Mouse (Mus musculus) liver, postnatal 0 days (tissue): ENCODE data around the gene Kif1b. TPM values are rescaled to one million over a fixed set of nuclear protein-coding genes. Genes with fewer than 3 reads are reported as not detected.

Experiments
- ATAC-seq: fragments of 200-750 bp; cut with Nextera tagmentation; 2 replicates; pipeline ENCODE4 v1.8.0; 2017; ENCODE audit warnings: mild to moderate bottlenecking, moderate library complexity
- DNase-seq: peaks from one replicate; pipeline ENCODE4 v3.0.0-alpha.2; 2016
- H3K27ac ChIP-seq: fragments of 300-500 bp; sonication (generic); 2 replicates; pipeline ENCODE4 v1.5.1; 2014; ENCODE audit warnings: antibody characterized with exemption, moderate library complexity, mild to moderate bottlenecking, low read depth
- H3K27me3 ChIP-seq: fragments of 300-500 bp; sonication (generic); 2 replicates; pipeline ENCODE4 v1.6.1; 2014; ENCODE audit warnings: low read length, control low read depth, mixed read lengths; ENCODE audit not compliant: insufficient read depth
- H3K36me3 ChIP-seq: fragments of 300-500 bp; sonication (generic); replicated peaks from 2 replicates; pipeline ENCODE4 v1.6.1; 2014; ENCODE audit warnings: mild to moderate bottlenecking, control low read depth, low read length, moderate library complexity, mixed read lengths; ENCODE audit not compliant: insufficient read depth
- H3K4me1 ChIP-seq: fragments of 300-500 bp; sonication (generic); 2 replicates; pipeline ENCODE4 v1.6.1; 2014; ENCODE audit warnings: antibody characterized with exemption, mild to moderate bottlenecking, control low read depth; ENCODE audit not compliant: insufficient read depth
- H3K4me2 ChIP-seq: fragments of 300-500 bp; sonication (generic); 2 replicates; pipeline ENCODE4 v1.6.1; 2014; ENCODE audit warnings: low read depth, mild to moderate bottlenecking, low read length, moderate library complexity, mixed read lengths
- H3K4me3 ChIP-seq: fragments of 300-500 bp; sonication (generic); 2 replicates; pipeline ENCODE4 v1.5.1; 2014; ENCODE audit warnings: low read depth, low read length
- H3K9ac ChIP-seq: fragments of 300-500 bp; sonication (generic); replicated peaks from 2 replicates; pipeline ENCODE4 v1.6.1; 2014; ENCODE audit warnings: mild to moderate bottlenecking, moderate library complexity
- H3K9me3 ChIP-seq: fragments of 300-500 bp; sonication (generic); 2 replicates; pipeline ENCODE4 v1.6.1; 2016; ENCODE audit warnings: mild to moderate bottlenecking, control low read depth, low read length, mixed read lengths
- CTCF ChIP-seq: sonication (generic); IDR thresholded peaks from 2 replicates; pipeline ENCODE4 v1.5.1; 2016; ENCODE audit warnings: antibody characterized with exemption, low read depth
- EP300 ChIP-seq: IDR thresholded peaks from 2 replicates; pipeline ENCODE4 v1.6.1; 2016; ENCODE audit warnings: antibody characterized with exemption, low read depth, mild to moderate bottlenecking
- WGBS: fragments of 180-500 bp; shearing (Covaris S2); extraction: QIAGEN DNeasy Blood & Tissue Kit; methylation state at CpG from one replicate; pipeline ENCODE4 v1.1.7; 2014; ENCODE audit not compliant: insufficient replicate concordance; 5-methylcytosine and 5-hydroxymethylcytosine counted together
- polyA plus RNA-seq: library from polyadenylated mRNA; unstranded; fragments of >200 nt; fragmentation: Nextera tagmentation; extraction: Ambion mirVana; gene quantifications from 2 replicates; pipeline ENCODE4 v1.2.1, GENCODE M21; 2015

Kif1b gene
- polyA plus RNA-seq, 1 experiment from 2014 or later = 8.9 TPM

- DNase-seq (no peak), ATAC-seq (peak; percentile 41; the same call in 1 of the 2 replicates)
- peak overlapping the region; percentile 66 for H3K27ac ChIP-seq
- no peak overlapping the region for H3K9ac ChIP-seq
- peaks cover 32% of the 10 kb centered on the region for H3K36me3 ChIP-seq
- TF ChIP-seq EP300 (no peak), CTCF (no peak)
- H3K4me1 ChIP-seq = peaks cover 12% of the 10 kb centered on the region
- WGBS = 56% methylated on average over 4 of the region's 4 CpGs
- no peak overlapping the region for H3K4me2 ChIP-seq
- no peaks in the 10 kb centered on the region for H3K9me3 ChIP-seq
- H3K4me3 ChIP-seq = no peak overlapping the region
- H3K27me3 ChIP-seq = no peaks in the 10 kb centered on the region
These were observed 127.9 kb downstream of the Kif1b start for GRCm38 (mm10) chr4:149179573-149179972.

GRCm38 (mm10) chr4:149179160-149179559 lies 128.3 kb downstream of the Kif1b start:
- Histone ChIP-seq H3K27ac (peak overlapping the region; percentile 66), H3K4me2 (0 out of 2 replicates have a peak overlapping the region, but pooled peaks have one; percentile 6), H3K4me1 (peaks cover 12% of the 10 kb centered on the region), H3K9me3 (no peaks in the 10 kb centered on the region), H3K27me3 (no peaks in the 10 kb centered on the region), H3K4me3 (no peak overlapping the region), H3K9ac (no peak overlapping the region), H3K36me3 (peaks cover 29% of the 10 kb centered on the region)
- no peak for DNase-seq
- no peak for TF ChIP-seq EP300
- 55% methylated on average over 7 of the region's 7 CpGs for WGBS
- peak; percentile 40; the same call in 1 of the 2 replicates for ATAC-seq

GRCm38 (mm10) chr4:149178328-149178727 lies 129.2 kb downstream of the Kif1b start:
- no peaks in the 10 kb centered on the region for H3K27me3 ChIP-seq
- H3K9ac ChIP-seq = no peak overlapping the region
- peaks cover 12% of the 10 kb centered on the region for H3K4me1 ChIP-seq
- no peak overlapping the region for H3K4me2 ChIP-seq
- peaks cover 23% of the 10 kb centered on the region for H3K36me3 ChIP-seq
- H3K4me3 ChIP-seq = no peak overlapping the region
- whole genome bisulfite sequencing = 63% methylated on average over 7 of the region's 7 CpGs
- DNase-seq (no peak), ATAC-seq (no peak)
- H3K9me3 ChIP-seq = no peaks in the 10 kb centered on the region
- no peak for TF ChIP-seq EP300
- no peak for TF ChIP-seq CTCF
- H3K27ac ChIP-seq = peak overlapping the region; percentile 66; the same call in 1 of the 2 replicates

GRCm38 (mm10) chr4:149177046-149177445 lies 130.4 kb downstream of the Kif1b start:
- peak overlapping the region; percentile 71; the same call in 1 of the 2 replicates for H3K27ac ChIP-seq
- peaks cover 15% of the 10 kb centered on the region for H3K36me3 ChIP-seq
- H3K27me3 ChIP-seq = no peaks in the 10 kb centered on the region
- ATAC-seq = 0 out of 2 replicates have a peak, but pooled peaks have one; percentile 18
- H3K9ac ChIP-seq = no peak overlapping the region
- no peaks in the 10 kb centered on the region for H3K9me3 ChIP-seq
- TF ChIP-seq EP300 = no peak
- TF ChIP-seq CTCF = no peak
- DNase-seq = no peak
- no peak overlapping the region for H3K4me3 ChIP-seq
- WGBS = 60% methylated on average over 5 of the region's 5 CpGs
- peaks cover 19% of the 10 kb centered on the region for H3K4me1 ChIP-seq
- no peak overlapping the region for H3K4me2 ChIP-seq

GRCm38 (mm10) chr4:149176645-149177044 lies 130.8 kb downstream of the Kif1b start:
- no peak overlapping the region for H3K4me2 ChIP-seq
- peak overlapping the region; percentile 71; the same call in 1 of the 2 replicates for H3K27ac ChIP-seq
- H3K4me1 ChIP-seq = peaks cover 19% of the 10 kb centered on the region
- H3K36me3 ChIP-seq = peaks cover 14% of the 10 kb centered on the region
- H3K4me3 ChIP-seq = no peak overlapping the region
- H3K9ac ChIP-seq = no peak overlapping the region
- DNase-seq (peak; percentile 73), ATAC-seq (peak; percentile 86)
- no peaks in the 10 kb centered on the region for H3K9me3 ChIP-seq
- 62% methylated on average over 6 of the region's 6 CpGs for WGBS
- H3K27me3 ChIP-seq = no peaks in the 10 kb centered on the region
- no peak for TF ChIP-seq CTCF
- TF ChIP-seq EP300 = no peak

GRCm38 (mm10) chr4:149173661-149174060 lies 133.8 kb downstream of the Kif1b start:
- no peak overlapping the region for H3K4me3 ChIP-seq
- H3K4me2 ChIP-seq = 0 out of 2 replicates have a peak overlapping the region, but pooled peaks have one; percentile 26
- H3K36me3 ChIP-seq = no peaks in the 10 kb centered on the region
- H3K4me1 ChIP-seq = peaks cover 22% of the 10 kb centered on the region
- H3K27me3 ChIP-seq = no peaks in the 10 kb centered on the region
- no peak for TF ChIP-seq CTCF
- TF ChIP-seq EP300 = no peak
- 51% methylated on average over 6 of the region's 6 CpGs for WGBS
- no peaks in the 10 kb centered on the region for H3K9me3 ChIP-seq
- no peak overlapping the region for H3K9ac ChIP-seq
- ATAC-seq = no peak
- H3K27ac ChIP-seq = peak overlapping the region; percentile 66
- DNase-seq = no peak
